Mouse (Mus musculus) MEL (cell line): ENCODE measurements at regions not wholly inside any gene's neighbourhood (a gene's known extent, or its start where the extent isn't known, plus 50 kb on each side); places are given as distances from the start of the nearest gene placed in this dataset.

Experiments
- CTCF ChIP-seq, 3 experiments: IDR thresholded peaks in 2 of 3; conservative IDR thresholded peaks in 1 of 3; 2 replicates each; pipeline ENCODE4 v1.5.1; 2011 to 2012; ENCODE audit warnings: low read length in 3 of 3, low read depth in 2 of 3, mild to moderate bottlenecking in 2 of 3, improper control_type of control experiment in 1 of 3, inconsistent platforms in 1 of 3, mixed read lengths in 1 of 3, moderate library complexity in 1 of 3; ENCODE audit not compliant: control insufficient read depth in 1 of 3, insufficient read depth in 1 of 3, poor library complexity in 1 of 3, severe bottlenecking in 1 of 3
- MAX ChIP-seq: IDR thresholded peaks from 2 replicates; pipeline ENCODE4 v1.6.1; 2011; ENCODE audit warnings: low read length, improper control_type of control experiment
- NRF1 ChIP-seq: IDR thresholded peaks from 2 replicates; pipeline ENCODE4 v1.6.1; 2014; ENCODE audit warnings: low read depth, mild to moderate bottlenecking, inconsistent platforms, low read length, improper control_type of control experiment, moderate library complexity; ENCODE audit not compliant: poor library complexity, insufficient read depth, severe bottlenecking
- POLR2A ChIP-seq, 2 experiments: IDR thresholded peaks; 2 replicates each; pipeline ENCODE4 v1.6.1; 2011 to 2012; ENCODE audit warnings: low read length in 2 of 2, mild to moderate bottlenecking in 2 of 2, control low read depth in 1 of 2, improper control_type of control experiment in 1 of 2, low read depth in 1 of 2, moderate library complexity in 1 of 2; ENCODE audit not compliant: control insufficient read depth in 1 of 2, insufficient read depth in 1 of 2, poor library complexity in 1 of 2
- POLR2AphosphoS2 ChIP-seq: IDR thresholded peaks from 2 replicates; pipeline ENCODE4 v1.6.1; 2011; ENCODE audit warnings: low read length, improper control_type of control experiment
- TBP ChIP-seq: IDR thresholded peaks from 2 replicates; pipeline ENCODE4 v1.8.0; 2011; ENCODE audit warnings: low read depth, low read length, improper control_type of control experiment
- TCF12 ChIP-seq: IDR thresholded peaks from 2 replicates; pipeline ENCODE4 v1.6.1; 2014; ENCODE audit warnings: low read depth, mild to moderate bottlenecking, inconsistent platforms, low read length, improper control_type of control experiment, moderate library complexity

- TF ChIP-seq TCF12, result no peak
- no peak for TF ChIP-seq POLR2AphosphoS2
- no peak for TF ChIP-seq TBP
- TF ChIP-seq POLR2A (IDR thresholded peaks at IDR 0.05; ENCODE audit: control insufficient read depth in 1 of 2, insufficient read depth in 1 of 2, low read depth in 1 of 2, low read length in 2 of 2, poor library complexity in 1 of 2), result no peak
- no peak for TF ChIP-seq NRF1
- TF ChIP-seq CTCF (IDR thresholded peaks at IDR 0.05 in 2 of 3, conservative IDR thresholded peaks at IDR 0.05 in 1 of 3; ENCODE audit: control insufficient read depth in 1 of 3, insufficient read depth in 1 of 3, low read depth in 2 of 3, low read length in 3 of 3, poor library complexity in 1 of 3, severe bottlenecking in 1 of 3), result no peak
- TF ChIP-seq MAX, result no peak
Observed at GRCm38 (mm10) chr12:27018366-27018765, 324.0 kb downstream of the Sox11 start.
